Mouse (Mus musculus) olfactory bulb, adult 2 months (tissue): Measurements from ENCODE around the gene Fam161a.

Experiments used
- CTCF ChIP-seq: fragments of 200-500 bp; IDR thresholded peaks from 2 replicates; pipeline ENCODE4 v1.5.1; 2012; ENCODE audit warnings: low read depth, mild to moderate bottlenecking, low read length, moderate library complexity; ENCODE audit not compliant: insufficient read depth
- POLR2A ChIP-seq: fragments of 200-500 bp; IDR thresholded peaks from 2 replicates; pipeline ENCODE4 v1.6.1; 2012; ENCODE audit warnings: mild to moderate bottlenecking, low read depth, low read length, moderate library complexity; ENCODE audit not compliant: insufficient read depth

- TF ChIP-seq CTCF (no peak), POLR2A (no peak)
Measured at GRCm38 (mm10) chr11:22987357-22987756, 20.0 kb upstream of the Fam161a start.
